Mouse (Mus musculus) small intestine, adult 2 months (tissue): Measurements from ENCODE around the gene Scrn1. TPM values are rescaled to one million over a fixed set of nuclear protein-coding genes. Genes with fewer than 3 reads are reported as not detected.

Source experiments
- H3K27ac ChIP-seq: fragments of 200-500 bp; 2 replicates; pipeline ENCODE4 v1.5.1; 2012; ENCODE audit warnings: low read depth, low read length, control low read depth, inconsistent platforms; ENCODE audit not compliant: insufficient read depth
- H3K27me3 ChIP-seq: fragments of 200-500 bp; 2 replicates; pipeline ENCODE4 v1.6.1; 2012; ENCODE audit warnings: mild to moderate bottlenecking, moderate library complexity, low read length, inconsistent platforms; ENCODE audit not compliant: control insufficient read depth, insufficient read depth
- H3K36me3 ChIP-seq: fragments of 200-500 bp; 2 replicates; pipeline ENCODE4 v1.6.1; 2012; ENCODE audit warnings: mild to moderate bottlenecking, low read length, control low read depth, inconsistent platforms; ENCODE audit not compliant: control insufficient read depth, insufficient read depth
- H3K4me1 ChIP-seq: fragments of 200-500 bp; 2 replicates; pipeline ENCODE4 v1.6.1; 2012; ENCODE audit warnings: low read length, inconsistent platforms, mixed read lengths; ENCODE audit not compliant: control insufficient read depth, insufficient read depth, insufficient read length
- H3K4me3 ChIP-seq: fragments of 200-500 bp; 2 replicates; pipeline ENCODE4 v1.5.1; 2012; ENCODE audit warnings: low read depth, mild to moderate bottlenecking, control low read depth, inconsistent platforms, low read length, moderate library complexity
- CTCF ChIP-seq: fragments of 200-500 bp; IDR thresholded peaks from 2 replicates; pipeline ENCODE4 v1.5.1; 2012; ENCODE audit warnings: low read depth, mild to moderate bottlenecking, control low read depth, inconsistent platforms, low read length, moderate library complexity, mixed read lengths; ENCODE audit not compliant: insufficient replicate concordance, insufficient read length; ENCODE audit errors: extremely low read depth
- POLR2A ChIP-seq: fragments of 200-500 bp; IDR thresholded peaks from 2 replicates; pipeline ENCODE4 v1.6.1; 2012; ENCODE audit warnings: low read depth, mild to moderate bottlenecking, control low read depth, inconsistent platforms, low read length, moderate library complexity
- WGBS: fragments of 180-500 bp; shearing (Covaris S2); methylation state at CpG from one replicate; pipeline ENCODE4 v1.1.7; 2018; 5-methylcytosine and 5-hydroxymethylcytosine counted together
- polyA plus RNA-seq: library from polyadenylated mRNA; depleted of rRNA; stranded (reverse); fragments of >200 nt; gene quantifications from 2 replicates; pipeline ENCODE4 v1.2.3, GENCODE M21; 2012

The Scrn1 gene
- polyA plus RNA-seq, 1 experiment: 0.48 TPM

- no peak overlapping the region for H3K4me3 ChIP-seq
- no peaks in the 10 kb centered on the region for H3K4me1 ChIP-seq
- no peaks in the 10 kb centered on the region for H3K36me3 ChIP-seq
- H3K27me3 ChIP-seq: no peaks in the 10 kb centered on the region
- 78% methylated on average over 4 of the region's 4 CpGs for WGBS
- TF ChIP-seq POLR2A: no peak
- TF ChIP-seq CTCF: no peak
- no peak overlapping the region for H3K27ac ChIP-seq
Measured at GRCm38 (mm10) chr6:54587683-54588082, 21.4 kb upstream of the Scrn1 start.

DNA sequence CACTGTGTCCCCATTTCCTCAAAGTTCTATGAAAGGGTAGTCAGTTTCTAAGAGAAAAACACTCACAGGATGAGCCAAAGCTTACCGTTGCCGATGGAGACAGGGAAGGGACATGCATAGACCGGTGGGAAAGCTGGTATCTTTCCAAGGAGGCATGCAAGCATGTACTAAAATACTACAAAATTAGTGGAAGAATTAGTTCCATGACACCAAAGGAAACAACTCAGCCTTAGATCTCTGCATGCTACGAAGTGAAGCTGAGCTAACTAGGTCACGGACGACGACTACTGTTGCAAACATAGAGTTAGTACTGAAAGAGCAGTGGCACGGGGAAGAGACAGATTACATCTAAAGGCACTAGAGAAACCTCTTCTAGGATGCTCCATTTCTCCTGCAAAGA is 20.6 kb upstream of the Scrn1 start:
- 86% methylated on average over 8 of the region's 8 CpGs for WGBS
- TF ChIP-seq POLR2A: no peak
- no peak for TF ChIP-seq CTCF
- Histone ChIP-seq H3K36me3 (no peaks in the 10 kb centered on the region), H3K4me1 (no peaks in the 10 kb centered on the region), H3K27ac (no peak overlapping the region), H3K4me3 (no peak overlapping the region), H3K27me3 (no peaks in the 10 kb centered on the region)

DNA sequence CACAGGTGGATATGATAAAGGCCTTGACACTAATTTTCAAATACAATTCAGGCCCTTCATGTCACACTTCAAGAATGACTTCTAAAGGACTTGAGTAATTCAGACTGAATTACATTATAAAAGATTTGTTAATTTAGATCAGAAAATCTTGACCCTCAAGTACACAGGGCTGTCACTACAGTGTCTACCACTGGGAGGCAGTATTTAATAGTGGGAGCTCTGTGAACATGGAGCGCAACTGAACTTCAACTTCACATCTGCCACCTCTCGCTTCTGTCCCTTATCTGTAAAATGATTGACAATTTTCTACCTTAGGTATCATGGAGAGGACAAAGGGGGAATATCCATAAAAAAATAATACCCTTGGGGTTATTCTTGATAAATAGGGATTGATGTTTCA is 19.9 kb upstream of the Scrn1 start:
- H3K4me3 ChIP-seq: no peak overlapping the region
- no peaks in the 10 kb centered on the region for H3K36me3 ChIP-seq
- H3K4me1 ChIP-seq: no peaks in the 10 kb centered on the region
- no peak overlapping the region for H3K27ac ChIP-seq
- TF ChIP-seq POLR2A (no peak), CTCF (no peak)
- H3K27me3 ChIP-seq: no peaks in the 10 kb centered on the region
- WGBS: 8% methylated on average over 2 of the region's 2 CpGs

GRCm38 (mm10) chr6:54573218-54573955 is 7.1 kb upstream of the Scrn1 start:
- Histone ChIP-seq H3K27ac (no peak overlapping the region), H3K4me1 (no peaks in the 10 kb centered on the region), H3K27me3 (no peaks in the 10 kb centered on the region), H3K4me3 (no peak overlapping the region), H3K36me3 (no peaks in the 10 kb centered on the region)
- TF ChIP-seq CTCF (no peak), POLR2A (no peak)
- 24% methylated on average over 6 of the region's 6 CpGs for WGBS

- H3K27ac ChIP-seq: no peak overlapping the region
- peaks cover 8% of the 10 kb centered on the region for H3K4me1 ChIP-seq
- H3K4me3 ChIP-seq: no peak overlapping the region
- 57% methylated on average over 7 of the region's 7 CpGs for WGBS
- TF ChIP-seq POLR2A: no peak
- no peak for TF ChIP-seq CTCF
- peaks cover 10% of the 10 kb centered on the region; the same call in 1 of the 2 replicates for H3K27me3 ChIP-seq
- H3K36me3 ChIP-seq: no peaks in the 10 kb centered on the region
Measured at GRCm38 (mm10) chr6:54569776-54570175, 3.5 kb upstream of the Scrn1 start.

- Histone ChIP-seq H3K27ac (no peak overlapping the region), H3K36me3 (no peaks in the 10 kb centered on the region), H3K27me3 (peaks cover 10% of the 10 kb centered on the region; the same call in 1 of the 2 replicates), H3K4me3 (peak overlapping the region; percentile 57), H3K4me1 (peaks cover 8% of the 10 kb centered on the region)
- 6% methylated on average over 6 of the region's 6 CpGs for WGBS
- no peak for TF ChIP-seq POLR2A
Measured at GRCm38 (mm10) chr6:54566546-54566919, 244 bp upstream of the Scrn1 start.

GRCm38 (mm10) chr6:54565012-54565411 is 1.3 kb downstream of the Scrn1 start:
- 74% methylated on average over 3 of the region's 3 CpGs for WGBS
- no peak overlapping the region for H3K27ac ChIP-seq
- H3K4me3 ChIP-seq: no peak overlapping the region
- peaks cover 10% of the 10 kb centered on the region; the same call in 1 of the 2 replicates for H3K27me3 ChIP-seq
- H3K4me1 ChIP-seq: peaks cover 8% of the 10 kb centered on the region
- no peak for TF ChIP-seq POLR2A
- TF ChIP-seq CTCF: no peak
- no peaks in the 10 kb centered on the region for H3K36me3 ChIP-seq
